Mouse (Mus musculus) adrenal gland, postnatal 14 days (tissue): ENCODE data around the gene Pms1. TPM values are rescaled to one million over a fixed set of nuclear protein-coding genes. Genes with fewer than 3 reads are reported as not detected.

Experiments used
- DNase-seq: peaks from one replicate; pipeline ENCODE4 v3.0.0; 2021; ENCODE audit warnings: mixed read lengths
- total RNA-seq: library from RNA; stranded (reverse); gene quantifications from 2 replicates; pipeline ENCODE4 v1.2.3, GENCODE M21; 2021

The Pms1 gene
- total RNA-seq, 1 experiment from 2014 or later, result 4.6 TPM

DNA sequence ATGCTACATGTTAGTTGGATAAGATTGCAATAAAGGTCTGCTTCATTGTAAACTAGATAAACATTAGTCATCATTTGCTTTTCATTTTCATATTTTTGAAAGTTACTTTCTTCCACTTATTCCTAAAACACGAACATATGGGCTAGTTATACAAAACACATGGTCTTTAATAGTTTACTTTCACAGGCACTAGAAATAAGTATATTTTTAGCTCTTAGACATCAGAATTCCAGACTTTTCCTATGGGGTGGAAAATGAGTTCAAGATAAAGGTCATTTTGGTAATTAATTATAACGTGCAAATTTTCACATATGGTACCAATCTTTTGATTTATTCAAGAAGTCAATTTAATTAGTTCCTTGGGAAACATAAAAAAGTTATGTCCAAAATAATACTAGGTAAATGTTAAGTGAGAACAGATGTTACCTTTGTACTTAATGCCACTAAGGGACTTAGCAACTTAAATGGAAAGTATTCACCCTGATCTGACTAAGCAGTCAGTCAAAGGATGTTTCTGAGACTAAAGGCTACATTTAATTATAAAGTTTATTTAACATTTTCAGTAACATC, 95.1 kb downstream of the Pms1 start:
- DNase-seq, result no peak

DNA sequence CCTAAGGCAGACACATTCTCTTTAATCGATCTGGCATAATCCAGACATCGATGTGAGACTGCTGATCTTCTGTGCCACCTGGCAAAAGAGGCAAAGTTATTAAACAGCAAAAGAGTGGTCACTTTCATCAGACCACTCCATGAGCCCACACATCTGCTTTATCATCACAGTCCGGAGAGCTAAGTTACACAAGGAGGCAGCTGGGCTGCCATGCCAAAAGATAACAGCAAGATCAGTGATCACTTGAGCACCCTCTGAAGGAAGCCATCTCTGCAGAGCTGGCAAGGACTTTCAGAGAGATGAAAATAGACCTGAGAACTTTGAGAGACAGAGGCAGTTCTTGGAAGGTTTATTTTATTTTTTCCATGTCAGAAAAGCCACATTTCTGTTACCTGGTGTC, 102.3 kb downstream of the Pms1 start:
- DNase-seq, result no peak

DNA sequence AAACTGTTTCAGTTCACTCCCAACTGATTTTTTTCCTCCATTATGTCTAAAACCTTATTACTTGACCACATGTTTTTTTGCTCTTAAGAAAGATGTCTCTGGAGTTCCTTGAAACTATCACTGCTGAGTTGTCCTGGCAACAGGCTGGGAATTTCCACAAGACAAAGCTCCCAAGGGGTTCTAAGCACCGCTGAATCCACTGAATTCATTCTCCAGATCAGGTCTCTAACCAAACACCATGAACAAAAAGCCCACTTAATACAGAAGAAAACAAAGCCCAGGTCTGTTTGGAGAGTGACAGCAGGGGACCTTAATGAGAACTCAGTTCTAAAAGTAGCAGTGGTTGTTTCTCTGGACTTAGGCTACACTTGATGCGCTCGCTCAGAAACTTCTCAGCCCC, 105.6 kb downstream of the Pms1 start:
- no peak for DNase-seq

DNA sequence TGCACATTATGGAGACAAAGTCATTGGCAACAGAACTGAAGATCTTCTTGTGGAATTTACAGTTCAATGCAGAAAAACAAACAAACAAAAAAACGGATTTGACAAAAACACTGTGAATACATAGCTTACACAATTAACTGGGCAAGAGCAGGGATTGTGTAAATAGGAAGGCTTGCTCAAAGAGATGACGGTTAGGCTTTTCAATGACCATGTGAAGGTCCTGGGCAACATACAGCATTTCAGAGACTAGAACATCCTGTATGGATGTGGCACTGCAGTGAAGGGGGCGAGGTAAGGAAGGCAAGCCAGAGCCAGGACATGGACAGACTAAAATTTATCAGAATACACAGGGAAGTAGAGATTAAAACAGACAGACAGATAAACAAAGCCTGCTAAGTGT, 107.2 kb downstream of the Pms1 start:
- DNase-seq, result no peak

DNA sequence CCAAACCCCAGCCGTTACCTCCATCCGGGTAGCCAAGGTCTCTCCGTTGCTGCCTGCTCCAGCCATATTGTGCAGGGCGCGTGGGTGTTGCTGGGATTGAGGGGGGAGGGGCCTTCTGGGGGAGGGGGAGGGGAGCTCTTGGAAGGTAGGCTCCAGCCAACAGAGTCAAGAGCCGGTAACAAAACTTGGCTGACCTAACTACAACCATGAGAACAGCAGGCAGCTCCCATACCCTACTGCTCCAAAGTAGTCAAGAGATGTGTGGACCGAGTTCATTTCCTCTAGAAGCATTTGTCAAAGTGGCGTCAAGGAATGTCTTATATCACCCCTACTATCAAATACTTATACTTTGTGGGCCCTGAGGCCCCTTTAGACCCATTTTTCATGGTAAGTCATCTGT, 109.3 kb downstream of the Pms1 start, which contains the start of gene 1700019A02Rik:
1700019A02Rik (minus strand) TSS at position 101 of the 400 bp plus-strand sequence.
- no peak for DNase-seq

DNA sequence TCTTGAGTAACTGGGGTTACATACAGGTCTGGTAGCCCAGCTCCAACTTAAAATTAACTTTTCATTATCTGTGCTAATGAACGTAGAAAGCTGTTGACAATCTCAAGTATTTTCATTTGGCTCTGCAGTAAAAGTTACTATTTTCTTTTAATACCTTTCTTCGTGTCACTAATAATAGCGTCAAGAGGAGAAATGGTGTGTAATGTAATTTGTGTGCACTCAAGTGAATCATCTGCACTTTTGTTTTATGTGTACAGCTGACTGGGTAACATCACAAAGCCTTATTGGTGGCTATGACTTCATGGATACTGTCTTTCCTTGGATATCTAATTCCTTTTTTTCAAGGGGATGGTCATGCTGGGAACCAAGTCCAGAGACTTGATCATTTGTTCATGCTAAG, 110.5 kb downstream of the Pms1 start:
- no peak for DNase-seq

DNA sequence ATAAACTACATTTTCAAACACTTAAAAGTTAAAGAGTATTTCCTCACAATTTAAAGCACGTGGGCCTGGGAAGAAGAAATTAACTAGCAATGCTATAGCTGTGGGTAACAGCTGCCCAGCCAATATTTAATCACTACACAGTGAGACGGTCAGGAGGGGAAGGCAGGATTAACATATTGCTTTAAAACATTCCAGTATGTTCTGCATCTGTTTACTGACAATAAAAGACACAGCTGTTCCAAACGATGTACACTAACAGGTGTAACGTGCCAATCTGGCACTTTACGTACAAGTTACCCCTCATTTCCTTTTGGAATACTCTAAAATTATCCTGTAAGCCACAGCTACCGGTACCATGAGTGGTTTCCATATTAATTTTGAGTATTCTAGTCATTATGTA, 139.1 kb downstream of the Pms1 start:
- no peak for DNase-seq

Other genes starting within 250 kb of the Pms1 start
- not detected in 2 replicates for gene Mstn, start 235.4 kb downstream of the Pms1 start, total RNA-seq
- gene 1700019A02Rik, start 109.4 kb downstream of the Pms1 start, total RNA-seq, result not detected in 2 replicates
- 12.5 TPM in 2 replicates for gene Ormdl1, start 77 bp upstream of the Pms1 start, total RNA-seq
- gene Gm28778, start 93 bp upstream of the Pms1 start, total RNA-seq, result 0.83 TPM in 1 of 2 replicates, not detected in the other
- 19.5 and 20.8 TPM in 2 replicates for gene Osgepl1, start 16.6 kb upstream of the Pms1 start, total RNA-seq
- gene Asdurf, start 55.6 kb upstream of the Pms1 start, total RNA-seq, result 4.8 TPM in 1 of 2 replicates, not detected in the other
- not detected in 2 replicates for gene Gm28551, start 55.6 kb upstream of the Pms1 start, total RNA-seq
- gene Asnsd1, start 55.7 kb upstream of the Pms1 start, total RNA-seq, result 26.3 and 30.5 TPM in 2 replicates